Mouse (Mus musculus) kidney, adult 2 months (tissue): Measurements from ENCODE around the gene Hmcn1. TPM values are rescaled to one million over a fixed set of nuclear protein-coding genes. Genes with fewer than 3 reads are reported as not detected.

Experiments
- DNase-seq: peaks from one replicate; pipeline ENCODE4 v3.0.0; 2021
- H3K27ac ChIP-seq: fragments of 200-500 bp; 2 replicates; pipeline ENCODE4 v1.5.1; 2012; ENCODE audit warnings: low read depth, low read length, control low read depth, inconsistent platforms; ENCODE audit not compliant: insufficient read depth
- H3K27me3 ChIP-seq: fragments of 200-500 bp; replicated peaks from 2 replicates; pipeline ENCODE4 v1.6.1; 2012; ENCODE audit warnings: mild to moderate bottlenecking, moderate library complexity, low read length, inconsistent platforms; ENCODE audit not compliant: control insufficient read depth, insufficient read depth
- H3K36me3 ChIP-seq: fragments of 200-500 bp; 2 replicates; pipeline ENCODE4 v1.6.1; 2012; ENCODE audit warnings: mild to moderate bottlenecking, moderate library complexity, low read length, inconsistent platforms; ENCODE audit not compliant: control insufficient read depth, insufficient read depth
- H3K4me1 ChIP-seq: fragments of 200-500 bp; 2 replicates; pipeline ENCODE4 v1.6.1; 2011; ENCODE audit warnings: low read length; ENCODE audit not compliant: control insufficient read depth, insufficient read depth
- H3K4me3 ChIP-seq: fragments of 200-500 bp; 2 replicates; pipeline ENCODE4 v1.5.1; 2011; ENCODE audit warnings: mild to moderate bottlenecking, low read depth, low read length, control low read depth; ENCODE audit not compliant: insufficient read depth
- CTCF ChIP-seq: fragments of 200-500 bp; conservative IDR thresholded peaks from 2 replicates; pipeline ENCODE4 v1.5.1; 2011; ENCODE audit warnings: low read depth, mild to moderate bottlenecking, control low read depth, low read length, moderate library complexity, mixed read lengths; ENCODE audit not compliant: insufficient read depth, insufficient read length
- POLR2A ChIP-seq: fragments of 200-500 bp; IDR thresholded peaks from one replicate; pipeline ENCODE4 v1.6.1; 2011; ENCODE audit warnings: low read depth, low read length, control low read depth
- WGBS: fragments of 180-500 bp; shearing (Covaris S2); methylation state at CpG from one replicate; pipeline ENCODE4 v1.1.7; 2018; 5-methylcytosine and 5-hydroxymethylcytosine counted together
- polyA plus RNA-seq: library from polyadenylated mRNA; depleted of rRNA; stranded (reverse); fragments of >200 nt; gene quantifications from 2 replicates; pipeline ENCODE4 v1.2.3, GENCODE M21; 2012

The Hmcn1 gene
- polyA plus RNA-seq, 1 experiment = 1.7 TPM

DNA sequence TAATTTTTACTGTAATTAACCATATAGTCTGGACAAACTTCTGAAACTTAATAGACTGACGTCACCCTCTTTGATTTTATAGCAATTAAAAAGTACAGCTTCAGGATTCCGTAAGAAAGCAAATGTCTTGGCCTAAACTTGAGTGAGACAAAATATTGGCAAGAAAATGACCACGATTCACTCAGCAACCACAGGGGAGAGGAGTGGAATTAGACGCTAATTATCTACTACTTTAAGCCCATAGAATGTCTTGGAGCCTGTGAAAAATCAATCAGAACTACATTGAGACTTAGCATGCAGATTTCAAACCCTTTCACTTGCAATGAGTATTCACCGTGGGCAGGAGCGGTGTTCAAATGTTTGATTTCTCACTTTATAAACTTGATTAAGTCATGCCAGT lies 159.8 kb downstream of the Hmcn1 start:
- Histone ChIP-seq H3K36me3 (no peaks in the 10 kb centered on the region), H3K4me3 (no peak overlapping the region), H3K4me1 (no peaks in the 10 kb centered on the region), H3K27ac (no peak overlapping the region), H3K27me3 (no peaks in the 10 kb centered on the region)
- no peak for DNase-seq
- WGBS = 87% methylated on average over 6 of the region's 6 CpGs
- TF ChIP-seq POLR2A (no peak), CTCF (no peak)

GRCm38 (mm10) chr1:150829851-150830250 lies 163.4 kb downstream of the Hmcn1 start:
- TF ChIP-seq POLR2A (no peak), CTCF (no peak)
- H3K4me1 ChIP-seq = no peaks in the 10 kb centered on the region
- 75% methylated on average over 7 of the region's 7 CpGs for WGBS
- no peaks in the 10 kb centered on the region for H3K27me3 ChIP-seq
- H3K27ac ChIP-seq = no peak overlapping the region
- H3K36me3 ChIP-seq = no peaks in the 10 kb centered on the region
- no peak for DNase-seq
- H3K4me3 ChIP-seq = no peak overlapping the region

DNA sequence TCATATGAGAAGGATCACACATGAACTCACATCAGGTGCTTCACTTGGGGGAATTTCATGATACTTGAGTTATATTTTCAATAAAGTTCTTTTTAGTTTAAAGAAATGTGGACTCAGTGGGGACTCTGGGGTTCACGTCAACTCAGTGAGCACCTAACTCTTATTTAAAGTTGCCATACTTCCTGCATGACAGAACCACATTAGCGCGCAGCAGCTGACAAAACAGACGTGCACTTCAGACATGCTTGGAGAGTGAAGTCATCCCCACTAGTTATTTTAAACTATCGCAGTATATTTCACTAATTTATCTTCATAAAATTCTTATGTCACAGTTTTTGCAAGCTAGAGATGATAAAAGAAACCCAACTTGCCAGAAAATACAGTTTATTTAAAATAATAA lies 166.1 kb downstream of the Hmcn1 start:
- no peak for DNase-seq
- TF ChIP-seq POLR2A = no peak
- WGBS = 76% methylated on average over 5 of the region's 5 CpGs
- no peak overlapping the region for H3K27ac ChIP-seq
- H3K4me1 ChIP-seq = no peaks in the 10 kb centered on the region
- no peak overlapping the region for H3K4me3 ChIP-seq
- no peaks in the 10 kb centered on the region for H3K36me3 ChIP-seq
- H3K27me3 ChIP-seq = no peaks in the 10 kb centered on the region

- no peaks in the 10 kb centered on the region for H3K27me3 ChIP-seq
- DNase-seq = no peak
- no peak overlapping the region for H3K4me3 ChIP-seq
- no peak for TF ChIP-seq CTCF
- TF ChIP-seq POLR2A = no peak
- 79% methylated on average over 5 of the region's 5 CpGs for WGBS
- H3K36me3 ChIP-seq = no peaks in the 10 kb centered on the region
- H3K27ac ChIP-seq = no peak overlapping the region
- no peaks in the 10 kb centered on the region for H3K4me1 ChIP-seq
These were observed 168.8 kb downstream of the Hmcn1 start for GRCm38 (mm10) chr1:150824334-150825005.

DNA sequence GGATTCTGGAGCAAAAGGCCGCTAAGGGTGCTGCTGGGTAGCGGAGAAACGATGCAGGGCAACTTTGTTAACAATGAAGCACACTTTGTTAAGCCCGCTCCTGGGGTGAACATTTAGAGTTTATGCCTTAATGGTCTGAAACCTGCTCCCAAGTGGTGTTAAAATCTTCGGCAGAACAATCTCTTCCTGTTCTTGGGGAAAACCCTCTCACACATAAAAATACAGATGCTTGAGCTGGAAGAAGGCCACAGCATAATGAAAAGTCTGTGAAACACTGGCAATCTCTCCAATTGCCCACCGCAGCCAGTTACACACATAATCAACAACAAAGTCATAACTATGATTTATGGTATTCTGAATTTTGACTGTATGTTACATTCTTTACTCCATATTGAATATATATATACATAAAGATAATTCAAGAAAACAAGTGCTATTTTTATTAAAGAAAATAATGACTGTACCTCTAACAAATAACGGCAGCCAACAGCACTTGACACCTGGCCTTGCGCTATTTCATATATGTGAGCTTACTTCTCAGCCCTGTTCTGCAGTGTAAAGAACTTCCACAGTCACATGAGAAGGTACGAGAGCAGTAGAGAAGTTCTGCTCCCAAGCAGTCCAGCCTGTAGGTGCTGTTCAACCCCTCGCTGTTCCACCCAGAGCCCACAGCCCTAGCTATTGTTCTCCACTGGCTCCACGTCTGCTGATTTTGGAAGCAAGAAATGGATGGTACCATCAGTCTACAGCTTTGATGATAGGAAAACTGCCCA lies 177.0 kb downstream of the Hmcn1 start:
- Histone ChIP-seq H3K36me3 (no peaks in the 10 kb centered on the region), H3K4me1 (no peaks in the 10 kb centered on the region), H3K27ac (no peak overlapping the region), H3K4me3 (no peak overlapping the region), H3K27me3 (no peaks in the 10 kb centered on the region)
- WGBS = 89% methylated on average over 11 of the region's 11 CpGs
- no peak for DNase-seq
- no peak for TF ChIP-seq CTCF
- TF ChIP-seq POLR2A = no peak

DNA sequence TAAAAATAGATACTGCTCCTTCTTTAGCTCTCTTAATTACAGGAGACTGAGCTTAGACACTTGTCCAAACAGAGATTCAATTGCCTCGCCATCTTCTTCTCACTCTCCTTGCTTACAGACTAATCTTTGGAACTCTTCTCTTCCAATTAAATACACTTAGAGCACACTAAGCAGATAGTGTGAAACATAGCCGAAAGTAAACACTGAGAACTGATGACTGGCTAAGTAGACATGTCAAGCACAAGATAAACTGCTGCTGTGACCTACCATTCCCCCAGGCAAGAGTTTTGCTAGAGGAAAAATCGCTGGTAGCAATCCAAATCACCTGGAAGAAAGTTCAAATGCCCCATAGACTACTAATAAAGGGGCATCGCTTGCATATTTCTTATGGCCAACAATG lies 178.3 kb downstream of the Hmcn1 start:
- WGBS = 44% methylated on average over 4 of the region's 4 CpGs
- DNase-seq = no peak

GRCm38 (mm10) chr1:150813381-150813780 lies 179.9 kb downstream of the Hmcn1 start:
- Histone ChIP-seq H3K36me3 (no peaks in the 10 kb centered on the region), H3K4me1 (no peaks in the 10 kb centered on the region), H3K4me3 (no peak overlapping the region), H3K27ac (no peak overlapping the region), H3K27me3 (no peaks in the 10 kb centered on the region)
- no peak for DNase-seq
- TF ChIP-seq CTCF = no peak
- no peak for TF ChIP-seq POLR2A

More for the DNA sequence above, 178.3 kb downstream of the Hmcn1 start:
- no peak overlapping the region for H3K27ac ChIP-seq
- TF ChIP-seq CTCF = no peak
- H3K4me1 ChIP-seq = no peaks in the 10 kb centered on the region
- no peak overlapping the region for H3K4me3 ChIP-seq
- H3K36me3 ChIP-seq = no peaks in the 10 kb centered on the region
- H3K27me3 ChIP-seq = no peaks in the 10 kb centered on the region

GRCm38 (mm10) chr1:150806864-150807263 lies 186.4 kb downstream of the Hmcn1 start:
- WGBS = 71% methylated on average over 3 of the region's 3 CpGs

More at GRCm38 (mm10) chr1:150806864-150807263, 186.4 kb downstream of the Hmcn1 start:
- TF ChIP-seq POLR2A (no peak), CTCF (no peak)
- no peaks in the 10 kb centered on the region for H3K4me1 ChIP-seq
- H3K27me3 ChIP-seq = no peaks in the 10 kb centered on the region; the same call in 1 of the 2 replicates
- H3K36me3 ChIP-seq = no peaks in the 10 kb centered on the region
- H3K27ac ChIP-seq = no peak overlapping the region
- no peak overlapping the region for H3K4me3 ChIP-seq
- DNase-seq = no peak
